Mouse (Mus musculus): ENCODE measurements around the gene AC192777.2.
"Not testable (repeated sequence)": the region's sequence is repeated elsewhere in the genome, so short reads cannot be mapped to it uniquely, and the experiment has no call there.

Gene AC192777.2

GRCm38 (mm10) chr17:40095150-40095549 lies at the start of gene AC192777.2:
AC192777.2 (plus strand) TSS chr17:40095450.
- DNase-seq, result not testable (repeated sequence)

- DNase-seq, result not testable (repeated sequence)
These were observed 20.9 kb downstream of the AC192777.2 start for GRCm38 (mm10) chr17:40116172-40116571.

DNA sequence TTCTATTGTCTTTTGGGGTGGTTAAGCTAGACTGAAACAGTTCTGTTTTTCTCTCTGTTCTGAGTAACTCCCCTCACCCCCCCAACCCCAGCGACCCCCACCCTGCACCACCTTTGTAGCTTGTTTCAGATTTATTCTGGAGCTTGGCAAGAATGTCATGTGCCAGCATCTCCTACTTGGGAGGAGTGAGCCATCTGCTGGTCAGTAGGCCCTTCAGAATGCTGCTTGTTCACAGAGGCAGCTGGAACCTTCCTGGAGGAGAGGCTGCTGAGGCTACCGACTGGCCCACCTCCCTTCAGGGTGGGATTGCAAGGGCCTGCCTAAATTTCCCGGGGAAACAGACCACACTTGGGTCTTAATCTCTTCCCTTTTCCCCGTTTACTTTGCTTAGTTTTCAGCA lies 21.6 kb downstream of the AC192777.2 start:
- not testable (repeated sequence) for DNase-seq

All from cerebellum, adult 11 months (tissue).